12 mouse cellular contexts compared by ENCODE assay signal in genomic region chr3:130310694-130311305, GRCm38 (mm10).
A peak's percentile ranks its signal among the peaks of the same experiment; 100 is the strongest.
DNase-seq lines count a peak whose midpoint lies in the region; ATAC-seq lines count a peak whose summit lies in the region.
"Had no signal": no experiment of that assay in that cellular context is flagged by ENCODE, and none has a peak within 500 bp of the region (broad histone marks: within the 10 kb centered on the region; RNA-seq: fewer than 3 reads in every experiment).

No protein-coding gene starts in this region.

- no peaks in the 10 kb centered on the region for H3K9me3 ChIP-seq in embryonic facial prominence, embryonic 11.5 days (replicated peaks; ENCODE audit: control insufficient read depth, low read length)
- no peaks in the 10 kb centered on the region for H3K9me3 ChIP-seq in hindbrain, embryonic 16.5 days (ENCODE audit: control insufficient read depth, low read length)
- H3K9me3 ChIP-seq in midbrain, embryonic 12.5 days = no peaks in the 10 kb centered on the region
- H3K9me3 ChIP-seq: liver, embryonic 15.5 days had no signal

- no peaks in the 10 kb centered on the region for H3K4me1 ChIP-seq in embryonic facial prominence, embryonic 11.5 days (ENCODE audit: control insufficient read depth, insufficient read depth, low read length)
- H3K4me1 ChIP-seq in hindbrain, embryonic 16.5 days (ENCODE audit: control insufficient read depth, insufficient read depth, low read depth, low read length) = peaks cover 7% of the 10 kb centered on the region
- peaks cover 12% of the 10 kb centered on the region for H3K4me1 ChIP-seq in midbrain, embryonic 12.5 days
- H3K4me1 ChIP-seq: liver, embryonic 15.5 days had no signal

- DNase-seq in kidney, adult 8-10 months = peak; percentile 8 to 29
- DNase-seq in kidney, adult 18-20 months = no peak
- peak; percentile 34 for DNase-seq in embryonic facial prominence, embryonic 11.5 days (ENCODE audit: low spot score)
- no peak for DNase-seq in layer of hippocampus, postnatal 10 days (ENCODE audit: low spot score in 2 of 2)
- no peak for DNase-seq in adrenal gland, postnatal 25 days
- DNase-seq in urinary bladder, postnatal 14 days (ENCODE audit: low spot score) = no peak
- DNase-seq: heart, adult 18-20 months had no signal

- H3K4me3 ChIP-seq in embryonic facial prominence, embryonic 11.5 days (ENCODE audit: low read depth, low read length) = no peak overlapping the region
- no peak overlapping the region for H3K4me3 ChIP-seq in hindbrain, embryonic 16.5 days (ENCODE audit: low read length)
- no peak overlapping the region for H3K4me3 ChIP-seq in midbrain, embryonic 12.5 days
- H3K4me3 ChIP-seq: erythroblast, embryonic 14.5 days; liver, embryonic 15.5 days had no signal

- WGBS in embryonic facial prominence, embryonic 11.5 days = 53% methylated on average over 14 of the region's 14 CpGs
- WGBS in hindbrain, embryonic 16.5 days = 35% methylated on average over 14 of the region's 14 CpGs
- WGBS in midbrain, embryonic 12.5 days = 58% methylated on average over 14 of the region's 14 CpGs

- no peaks in the 10 kb centered on the region for H3K27me3 ChIP-seq in embryonic facial prominence, embryonic 11.5 days (ENCODE audit: control insufficient read depth, insufficient read depth, low read length)
- no peaks in the 10 kb centered on the region for H3K27me3 ChIP-seq in hindbrain, embryonic 16.5 days (replicated peaks; ENCODE audit: control insufficient read depth, insufficient read depth, low read length)
- no peaks in the 10 kb centered on the region for H3K27me3 ChIP-seq in midbrain, embryonic 12.5 days
- H3K27me3 ChIP-seq: liver, embryonic 15.5 days had no signal

- no peak overlapping the region for H3K4me2 ChIP-seq in embryonic facial prominence, embryonic 11.5 days (ENCODE audit: low read depth, low read length)
- peak overlapping the region; percentile 37; the same call in 1 of the 2 replicates for H3K4me2 ChIP-seq in hindbrain, embryonic 16.5 days (ENCODE audit: low read length)
- no peak overlapping the region for H3K4me2 ChIP-seq in midbrain, embryonic 12.5 days (replicated peaks)
- H3K4me2 ChIP-seq: liver, embryonic 15.5 days had no signal

- H3K9ac ChIP-seq in embryonic facial prominence, embryonic 11.5 days (replicated peaks; ENCODE audit: low read length) = no peak overlapping the region
- no peak overlapping the region for H3K9ac ChIP-seq in hindbrain, embryonic 16.5 days (ENCODE audit: low read depth, low read length)
- H3K9ac ChIP-seq in midbrain, embryonic 12.5 days (replicated peaks) = no peak overlapping the region
- H3K9ac ChIP-seq: liver, embryonic 15.5 days had no signal

- no peaks in the 10 kb centered on the region for H3K36me3 ChIP-seq in embryonic facial prominence, embryonic 11.5 days (replicated peaks; ENCODE audit: control insufficient read depth, insufficient read depth, low read depth, low read length)
- H3K36me3 ChIP-seq in hindbrain, embryonic 16.5 days (ENCODE audit: control insufficient read depth, insufficient read depth, low read length) = no peaks in the 10 kb centered on the region
- no peaks in the 10 kb centered on the region for H3K36me3 ChIP-seq in midbrain, embryonic 12.5 days
- H3K36me3 ChIP-seq: liver, embryonic 15.5 days had no signal

- no peak overlapping the region for H3K27ac ChIP-seq in embryonic facial prominence, embryonic 11.5 days (replicated peaks; ENCODE audit: low read depth, low read length)
- no peak overlapping the region for H3K27ac ChIP-seq in hindbrain, embryonic 16.5 days (ENCODE audit: low read depth, low read length)
- peak overlapping the region; percentile 32 for H3K27ac ChIP-seq in midbrain, embryonic 12.5 days (replicated peaks)
- H3K27ac ChIP-seq: liver, embryonic 15.5 days had no signal

- ATAC-seq in embryonic facial prominence, embryonic 11.5 days (replicated peaks; ENCODE audit: insufficient number of reproducible peaks, low FRiP score, low TSS enrichment, low read depth) = no peak; the same call in 1 of the 2 replicates
- ATAC-seq in hindbrain, embryonic 16.5 days = peak; percentile 76
- ATAC-seq in midbrain, embryonic 12.5 days (ENCODE audit: low FRiP score, low read depth) = peak; percentile 76
- ATAC-seq: intestine, postnatal 0 days had no signal

Comparison
In these comparisons a context has a peak if more than half of its experiments do, and no peak if none do; other contexts are left out.
1. DNase-seq: peak in kidney, adult 8-10 months (2 of 2) and embryonic facial prominence, embryonic 11.5 days (single experiment); none in kidney, adult 18-20 months (single experiment), layer of hippocampus, postnatal 10 days (0 of 2), adrenal gland, postnatal 25 days (single experiment) and urinary bladder, postnatal 14 days (single experiment).